Mouse (Mus musculus) lung, embryonic 14.5 days (tissue): ENCODE measurements around the gene Apoh. TPM values are rescaled to one million over a fixed set of nuclear protein-coding genes. Genes with fewer than 3 reads are reported as not detected.

Source experiments
- ATAC-seq: fragments of 200-750 bp; cut with Nextera tagmentation; 2 replicates; pipeline ENCODE4 v1.8.0; 2017; ENCODE audit warnings: mild to moderate bottlenecking, moderate TSS enrichment, moderate library complexity; ENCODE audit not compliant: insufficient read depth
- DNase-seq: peaks from one replicate; pipeline ENCODE4 v3.0.0-alpha.2; 2015
- H3K27ac ChIP-seq: fragments of 300-500 bp; sonication (generic); 2 replicates; pipeline ENCODE4 v1.5.1; 2014; ENCODE audit warnings: low read depth, mild to moderate bottlenecking, moderate library complexity
- H3K27me3 ChIP-seq: fragments of 300-500 bp; sonication (generic); 2 replicates; pipeline ENCODE4 v1.6.1; 2014; ENCODE audit warnings: low read length, control low read depth; ENCODE audit not compliant: insufficient read depth
- H3K36me3 ChIP-seq: fragments of 300-500 bp; sonication (generic); 2 replicates; pipeline ENCODE4 v1.6.1; 2014; ENCODE audit warnings: control low read depth; ENCODE audit not compliant: insufficient read depth
- H3K4me1 ChIP-seq: fragments of 300-500 bp; sonication (generic); 2 replicates; pipeline ENCODE4 v1.6.1; 2014; ENCODE audit warnings: antibody characterized with exemption, control low read depth; ENCODE audit not compliant: insufficient read depth
- H3K4me2 ChIP-seq: fragments of 300-500 bp; sonication (generic); 2 replicates; pipeline ENCODE4 v1.6.1; 2014; ENCODE audit warnings: mild to moderate bottlenecking
- H3K4me3 ChIP-seq: fragments of 300-500 bp; sonication (generic); 2 replicates; pipeline ENCODE4 v1.5.1; 2014; ENCODE audit warnings: low read depth, low read length
- H3K9ac ChIP-seq: fragments of 300-500 bp; sonication (generic); 2 replicates; pipeline ENCODE4 v1.6.1; 2014
- H3K9me3 ChIP-seq: fragments of 300-500 bp; sonication (generic); 2 replicates; pipeline ENCODE4 v1.6.1; 2016; ENCODE audit warnings: low read depth, low read length, control low read depth
- CTCF ChIP-seq: IDR thresholded peaks from 2 replicates; pipeline ENCODE4 v1.5.1; 2016; ENCODE audit warnings: antibody characterized with exemption, low read depth
- WGBS: fragments of 180-500 bp; shearing (Covaris S2); extraction: QIAGEN DNeasy Blood & Tissue Kit; methylation state at CpG from one replicate; pipeline ENCODE4 v1.1.7; 2014; 5-methylcytosine and 5-hydroxymethylcytosine counted together
- polyA plus RNA-seq: library from polyadenylated mRNA; unstranded; fragments of >200 nt; fragmentation: Nextera tagmentation; extraction: Ambion mirVana; gene quantifications from 2 replicates; pipeline ENCODE4 v1.2.1, GENCODE M21; 2014

Apoh gene
- polyA plus RNA-seq, 1 experiment from 2014 or later = 0.30 TPM

DNA sequence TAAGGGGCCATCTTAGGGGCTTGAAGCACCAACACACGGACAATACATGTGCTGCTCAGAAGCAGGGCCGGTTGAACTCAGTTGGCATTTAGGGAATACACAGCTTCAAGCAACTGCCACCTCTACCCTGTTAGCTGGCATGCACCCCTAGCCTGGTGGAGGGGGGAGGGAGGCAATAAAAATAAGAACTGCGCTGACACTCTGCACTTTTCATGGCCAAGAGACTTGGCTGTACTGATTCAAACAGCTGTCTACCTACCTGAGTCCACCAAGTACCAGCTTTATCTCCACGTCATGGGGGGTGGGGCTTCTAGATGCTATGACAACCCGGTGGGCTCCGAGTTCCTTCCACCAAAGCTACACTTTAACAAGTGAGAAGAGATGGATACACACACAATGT, 42.1 kb upstream of the Apoh start:
- WGBS = 85% methylated on average over 6 of the region's 6 CpGs

DNA sequence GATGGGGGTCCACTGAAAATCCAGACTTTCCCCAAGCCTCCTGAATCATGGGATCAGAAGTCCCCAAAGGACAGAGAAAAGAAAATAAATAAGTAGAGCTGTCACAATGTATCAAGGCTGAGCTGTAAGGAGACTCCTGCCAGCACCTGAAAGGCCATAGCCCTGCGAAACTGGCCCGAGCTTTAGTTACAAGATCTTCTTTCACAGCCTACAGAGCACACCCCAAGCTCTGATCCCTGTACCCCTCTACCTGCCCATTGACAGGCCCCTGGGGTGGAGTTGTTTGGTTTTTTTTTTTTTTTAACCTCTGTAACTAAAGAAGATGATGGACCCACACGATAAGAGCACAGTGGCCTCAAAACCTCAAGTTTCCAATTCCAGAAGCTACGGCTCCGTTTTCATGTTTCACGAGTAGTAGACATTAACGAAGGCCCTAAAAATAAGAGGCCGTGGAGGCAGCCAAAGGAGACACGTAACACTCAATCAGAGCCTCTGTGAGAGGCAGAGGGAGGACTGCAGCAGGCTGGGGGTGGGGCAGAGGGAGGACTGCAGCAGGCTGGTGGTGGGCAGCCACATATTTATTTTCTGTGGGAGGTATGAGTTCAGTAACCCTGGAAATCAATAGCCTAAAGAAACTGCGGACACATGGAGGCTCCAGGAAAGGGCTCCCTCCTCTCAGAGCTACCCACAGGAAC, 41.2 kb upstream of the Apoh start:
- H3K4me2 ChIP-seq = no peak overlapping the region
- no peak overlapping the region for H3K9ac ChIP-seq
- H3K27ac ChIP-seq = no peak overlapping the region
- no peaks in the 10 kb centered on the region for H3K36me3 ChIP-seq
- DNase-seq (no peak), ATAC-seq (no peak)
- 74% methylated on average over 10 of the region's 10 CpGs for WGBS
- H3K27me3 ChIP-seq = no peaks in the 10 kb centered on the region
- H3K4me1 ChIP-seq = no peaks in the 10 kb centered on the region
- TF ChIP-seq CTCF = no peak
- no peaks in the 10 kb centered on the region for H3K9me3 ChIP-seq
- no peak overlapping the region for H3K4me3 ChIP-seq

More for the DNA sequence above, 42.1 kb upstream of the Apoh start:
- Histone ChIP-seq H3K4me2 (no peak overlapping the region), H3K36me3 (no peaks in the 10 kb centered on the region), H3K27me3 (no peaks in the 10 kb centered on the region), H3K27ac (no peak overlapping the region), H3K9me3 (no peaks in the 10 kb centered on the region), H3K4me1 (no peaks in the 10 kb centered on the region), H3K4me3 (no peak overlapping the region), H3K9ac (no peak overlapping the region)
- no peak for DNase-seq
- no peak for ATAC-seq
- TF ChIP-seq CTCF = no peak

DNA sequence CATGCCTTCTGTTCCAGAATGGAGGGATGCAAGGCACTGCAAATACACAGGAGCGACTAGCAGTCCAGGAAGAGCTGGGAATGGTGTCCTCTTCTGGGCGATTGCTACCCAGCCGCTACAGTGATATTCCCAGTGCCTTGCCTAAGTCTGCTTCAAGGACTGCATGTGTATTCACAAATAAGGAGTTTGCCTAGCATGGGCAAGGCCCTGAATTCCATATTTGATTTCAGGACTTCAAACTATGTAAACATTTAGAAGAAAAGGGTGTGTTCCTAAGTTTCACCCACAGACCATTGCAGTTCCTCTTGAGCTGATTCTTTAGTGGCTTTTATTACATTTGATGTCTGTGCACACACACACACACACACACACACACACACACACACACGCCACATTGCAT, 39.4 kb upstream of the Apoh start:
- ATAC-seq = no peak

DNA sequence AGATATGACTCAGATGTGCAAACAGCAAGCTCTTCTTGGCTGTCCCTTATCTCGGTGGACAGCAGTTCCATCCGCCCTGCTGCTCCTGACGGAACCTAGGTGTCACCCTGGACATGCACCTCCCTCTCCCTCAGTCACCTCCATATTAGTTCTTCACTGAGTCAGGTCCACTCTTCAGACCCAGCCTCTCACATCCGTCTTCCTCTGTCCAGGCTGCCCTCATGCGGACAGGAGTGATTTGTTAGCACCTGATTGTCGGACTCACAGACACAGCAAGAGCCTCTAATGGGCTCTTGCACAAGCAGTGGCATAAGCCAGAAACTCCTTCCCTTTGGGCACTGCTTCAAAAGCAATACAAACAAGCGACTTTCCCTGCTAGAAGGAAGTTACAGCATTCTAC, 35.9 kb upstream of the Apoh start:
- H3K27me3 ChIP-seq = no peaks in the 10 kb centered on the region
- no peak overlapping the region for H3K4me2 ChIP-seq
- no peak overlapping the region for H3K27ac ChIP-seq
- H3K4me1 ChIP-seq = 0 out of 2 replicates have a peak, but pooled peaks cover under 1% of the 10 kb centered on the region
- 50% methylated on average over 7 of the region's 7 CpGs for WGBS
- H3K9ac ChIP-seq = no peak overlapping the region
- no peaks in the 10 kb centered on the region for H3K36me3 ChIP-seq
- DNase-seq = no peak
- TF ChIP-seq CTCF = no peak
- no peak overlapping the region for H3K4me3 ChIP-seq
- no peak for ATAC-seq
- H3K9me3 ChIP-seq = no peaks in the 10 kb centered on the region

More for the DNA sequence above, 39.4 kb upstream of the Apoh start:
- TF ChIP-seq CTCF = no peak
- 84% methylated on average over 4 of the region's 4 CpGs for WGBS
- H3K27me3 ChIP-seq = no peaks in the 10 kb centered on the region
- no peaks in the 10 kb centered on the region for H3K4me1 ChIP-seq
- no peak overlapping the region for H3K4me2 ChIP-seq
- H3K9ac ChIP-seq = no peak overlapping the region
- no peak for DNase-seq
- H3K4me3 ChIP-seq = no peak overlapping the region
- H3K36me3 ChIP-seq = no peaks in the 10 kb centered on the region
- H3K27ac ChIP-seq = no peak overlapping the region
- H3K9me3 ChIP-seq = no peaks in the 10 kb centered on the region

DNA sequence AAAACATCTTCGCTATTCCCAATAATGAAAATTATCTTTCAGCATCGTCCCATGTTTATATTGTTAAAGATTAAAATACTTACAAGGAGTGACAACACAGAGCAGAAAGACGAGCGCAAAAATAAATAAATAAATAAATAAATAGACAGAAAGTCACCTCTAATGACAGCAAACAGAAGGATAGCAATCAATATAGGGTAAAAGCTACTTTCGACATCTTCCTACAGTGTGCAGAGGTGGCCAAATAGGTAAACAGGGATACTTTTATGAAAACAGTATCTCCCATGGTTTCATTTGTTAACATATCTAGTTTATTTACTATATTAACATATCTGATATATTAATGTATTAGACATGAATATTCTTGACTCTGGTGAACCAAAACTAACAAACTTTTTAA, 34.9 kb upstream of the Apoh start:
- no peak for ATAC-seq
- H3K9me3 ChIP-seq = no peaks in the 10 kb centered on the region
- H3K27ac ChIP-seq = no peak overlapping the region
- 0 out of 2 replicates have a peak, but pooled peaks cover 4% of the 10 kb centered on the region for H3K4me1 ChIP-seq
- no peaks in the 10 kb centered on the region for H3K27me3 ChIP-seq
- 89% methylated on average over 5 of the region's 5 CpGs for whole genome bisulfite sequencing
- no peak overlapping the region for H3K4me3 ChIP-seq
- no peak overlapping the region for H3K9ac ChIP-seq
- H3K36me3 ChIP-seq = no peaks in the 10 kb centered on the region
- no peak for DNase-seq
- H3K4me2 ChIP-seq = no peak overlapping the region
- TF ChIP-seq CTCF = no peak

DNA sequence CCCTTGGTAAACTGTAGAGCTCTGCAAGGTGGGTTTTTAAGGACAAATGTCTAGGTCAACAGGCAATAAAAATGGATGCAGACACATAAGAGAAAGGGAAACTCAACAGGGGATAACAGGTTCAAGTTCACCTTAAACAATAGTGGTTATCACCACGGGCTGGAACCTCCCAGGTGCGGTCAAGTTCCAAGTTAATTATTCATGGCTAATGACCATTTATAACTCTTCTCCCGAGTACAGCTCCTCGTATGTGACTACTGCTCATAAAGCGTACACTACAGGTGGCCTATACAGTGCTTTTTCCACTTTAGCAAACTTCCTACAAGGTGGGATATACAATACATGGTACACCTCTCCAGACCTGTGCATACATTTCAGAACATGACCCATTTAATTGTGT, 33.4 kb upstream of the Apoh start:
- no peaks in the 10 kb centered on the region for H3K27me3 ChIP-seq
- 72% methylated on average over 5 of the region's 5 CpGs for WGBS
- H3K4me3 ChIP-seq = no peak overlapping the region
- 0 out of 2 replicates have a peak, but pooled peaks cover 4% of the 10 kb centered on the region for H3K4me1 ChIP-seq
- no peak overlapping the region for H3K27ac ChIP-seq
- no peak for TF ChIP-seq CTCF
- H3K4me2 ChIP-seq = no peak overlapping the region
- H3K9ac ChIP-seq = no peak overlapping the region
- ATAC-seq = no peak
- no peak for DNase-seq
- H3K36me3 ChIP-seq = no peaks in the 10 kb centered on the region
- no peaks in the 10 kb centered on the region for H3K9me3 ChIP-seq

DNA sequence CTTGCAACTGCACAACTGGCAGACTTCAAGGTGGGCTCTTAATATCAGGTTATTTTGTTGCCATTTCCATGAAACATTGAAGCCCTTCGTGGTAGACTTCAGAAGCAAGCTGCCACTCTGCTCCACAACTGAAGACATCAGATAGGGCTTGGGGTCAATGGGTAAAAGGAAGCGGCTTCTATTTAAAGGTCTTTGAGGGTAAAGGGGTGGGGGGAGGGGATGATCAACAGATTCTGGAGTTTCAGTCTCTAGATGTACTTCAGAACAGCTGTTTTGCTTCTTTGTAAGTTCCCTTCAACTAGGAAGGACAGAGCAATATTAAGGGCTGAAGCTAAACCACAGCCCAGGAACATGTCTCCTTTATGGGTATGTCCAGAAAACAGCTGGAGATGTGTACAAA, 31.2 kb upstream of the Apoh start:
- DNase-seq = no peak
- WGBS = 63% methylated on average over 2 of the region's 2 CpGs

DNA sequence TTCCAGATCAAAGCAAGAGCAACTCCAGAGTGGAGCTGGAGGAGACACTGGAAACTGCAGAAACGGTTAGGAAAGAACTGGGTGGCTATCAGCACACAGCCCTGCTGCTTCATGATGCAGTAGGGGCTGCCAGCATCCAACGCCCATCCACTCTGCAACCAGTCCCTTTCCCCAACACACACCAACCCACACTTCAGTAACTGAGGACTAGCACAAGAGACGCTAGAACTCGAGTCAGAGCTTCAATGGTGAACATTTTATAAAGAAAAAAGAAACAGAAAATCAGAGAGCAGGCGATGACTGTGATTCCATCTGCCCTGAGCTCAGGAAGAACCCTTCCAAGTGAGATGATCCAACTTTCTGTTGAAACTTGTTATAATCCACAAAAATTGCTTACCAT, 30.6 kb upstream of the Apoh start:
- H3K4me1 ChIP-seq = 0 out of 2 replicates have a peak, but pooled peaks cover 4% of the 10 kb centered on the region
- H3K27me3 ChIP-seq = no peaks in the 10 kb centered on the region
- DNase-seq (no peak), ATAC-seq (no peak)
- no peak overlapping the region for H3K4me3 ChIP-seq
- no peaks in the 10 kb centered on the region for H3K36me3 ChIP-seq
- no peak overlapping the region for H3K27ac ChIP-seq
- no peaks in the 10 kb centered on the region for H3K9me3 ChIP-seq
- no peak for TF ChIP-seq CTCF
- no peak overlapping the region for H3K9ac ChIP-seq
- 67% methylated on average over 5 of the region's 5 CpGs for WGBS
- H3K4me2 ChIP-seq = no peak overlapping the region

More for the DNA sequence above, 31.2 kb upstream of the Apoh start:
- TF ChIP-seq CTCF = no peak
- Histone ChIP-seq H3K27me3 (no peaks in the 10 kb centered on the region), H3K4me3 (no peak overlapping the region), H3K36me3 (no peaks in the 10 kb centered on the region), H3K4me2 (no peak overlapping the region), H3K27ac (no peak overlapping the region), H3K9me3 (no peaks in the 10 kb centered on the region), H3K9ac (no peak overlapping the region), H3K4me1 (0 out of 2 replicates have a peak, but pooled peaks cover 4% of the 10 kb centered on the region)
- ATAC-seq = no peak
